Mouse (Mus musculus): Measurements from ENCODE around the gene Zfp687.
"Not testable (repeated sequence)": the region's sequence is repeated elsewhere in the genome, so short reads cannot be mapped to it uniquely, and the experiment has no call there.

Gene Zfp687

GRCm38 (mm10) chr3:95015337-95015872 lies at the start of gene Zfp687:
Gene Zfp687, minus strand, starts transcription at chr3:95015448.
- peak; percentile 100 for DNase-seq (ENCODE audit: low read depth, low spot score)

DNA sequence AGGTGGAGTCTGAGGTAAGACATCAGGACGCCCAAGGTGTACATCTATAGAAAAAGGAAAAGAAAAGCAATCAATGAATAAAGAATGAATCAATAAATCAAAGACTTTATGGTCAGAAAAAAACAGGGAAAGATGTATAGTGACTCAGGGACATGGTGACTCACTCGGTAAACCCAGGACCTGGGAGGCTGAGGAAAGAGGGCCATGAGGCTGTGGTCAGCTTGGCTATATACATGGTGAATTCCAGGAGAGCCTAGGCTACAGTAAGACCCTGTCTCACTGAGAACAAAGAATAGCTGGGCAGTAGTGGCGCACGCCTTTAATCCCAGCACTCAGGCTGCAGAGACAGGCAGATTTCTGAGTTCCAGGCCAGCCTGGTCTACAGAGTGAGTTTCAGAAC lies 48.5 kb upstream of the Zfp687 start:
- DNase-seq (ENCODE audit: low read depth, low spot score), result no peak

GRCm38 (mm10) chr3:95058078-95058477 lies 42.8 kb upstream of the Zfp687 start:
- no peak for DNase-seq (ENCODE audit: low read depth, low spot score)

DNA sequence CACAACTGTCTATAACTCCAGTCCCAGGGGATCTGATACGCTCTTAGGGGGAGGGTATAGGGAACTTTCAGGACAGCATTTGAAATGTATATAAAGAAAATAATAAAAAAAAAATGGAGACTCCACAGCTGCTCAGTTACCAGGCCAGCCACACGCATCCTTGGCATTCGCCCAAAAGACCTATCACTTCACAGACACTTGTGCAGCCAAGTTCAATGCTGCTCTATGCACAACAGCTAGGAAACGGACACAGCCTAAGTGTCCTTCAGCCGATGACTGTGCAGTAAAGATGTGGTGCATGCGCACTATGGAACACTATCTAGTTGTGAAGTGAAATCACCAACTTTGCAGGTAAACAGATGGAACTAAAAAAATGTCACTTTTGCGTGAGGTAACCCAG lies 41.0 kb upstream of the Zfp687 start:
- DNase-seq (ENCODE audit: low read depth, low spot score), result no peak

- no peak for DNase-seq (ENCODE audit: low read depth, low spot score)
Measured at GRCm38 (mm10) chr3:95054481-95055260, 39.4 kb upstream of the Zfp687 start.

DNA sequence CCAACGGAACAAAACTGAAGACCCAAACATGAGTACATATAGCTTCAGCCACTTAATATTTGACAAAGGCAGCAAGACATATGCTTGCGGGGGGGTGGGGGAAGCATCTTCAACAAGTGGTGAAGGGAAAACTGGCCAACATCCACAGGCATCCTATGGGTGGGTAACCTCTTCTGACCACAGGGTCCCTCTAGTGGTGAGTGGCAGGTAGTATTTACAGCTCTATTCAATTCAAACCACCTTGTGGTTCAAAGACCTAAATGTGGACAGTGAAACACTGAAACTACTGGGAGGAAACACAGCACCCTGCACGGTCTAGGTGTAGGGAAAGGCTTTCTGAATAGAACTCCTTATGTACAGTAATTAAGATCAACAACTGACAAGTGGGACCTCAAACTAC lies 38.5 kb upstream of the Zfp687 start:
- peak; percentile 53 for DNase-seq (ENCODE audit: low read depth, low spot score)

- peak; percentile 56 for DNase-seq (ENCODE audit: low read depth, low spot score)
Measured at GRCm38 (mm10) chr3:95052959-95053358, 37.7 kb upstream of the Zfp687 start.

DNA sequence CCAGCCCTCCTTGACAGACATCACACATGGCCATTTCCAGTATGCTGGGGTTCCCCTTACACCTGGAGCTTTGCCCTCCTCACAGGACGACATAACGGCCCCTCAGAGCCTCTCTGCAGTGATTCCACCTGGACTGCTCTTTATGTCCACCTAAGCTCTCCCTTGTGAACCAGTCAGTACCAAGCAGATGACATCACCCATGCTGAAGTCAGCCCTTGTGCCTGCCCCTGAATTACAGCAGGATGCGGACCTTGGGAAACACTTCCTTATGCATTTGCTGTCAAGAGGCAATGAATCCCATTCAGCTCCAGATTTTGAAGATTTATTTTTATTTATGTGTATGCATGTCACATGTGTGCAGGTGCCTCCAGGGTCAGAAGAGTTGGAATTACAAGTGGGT lies 32.7 kb upstream of the Zfp687 start:
- no peak for DNase-seq (ENCODE audit: low read depth, low spot score)

DNA sequence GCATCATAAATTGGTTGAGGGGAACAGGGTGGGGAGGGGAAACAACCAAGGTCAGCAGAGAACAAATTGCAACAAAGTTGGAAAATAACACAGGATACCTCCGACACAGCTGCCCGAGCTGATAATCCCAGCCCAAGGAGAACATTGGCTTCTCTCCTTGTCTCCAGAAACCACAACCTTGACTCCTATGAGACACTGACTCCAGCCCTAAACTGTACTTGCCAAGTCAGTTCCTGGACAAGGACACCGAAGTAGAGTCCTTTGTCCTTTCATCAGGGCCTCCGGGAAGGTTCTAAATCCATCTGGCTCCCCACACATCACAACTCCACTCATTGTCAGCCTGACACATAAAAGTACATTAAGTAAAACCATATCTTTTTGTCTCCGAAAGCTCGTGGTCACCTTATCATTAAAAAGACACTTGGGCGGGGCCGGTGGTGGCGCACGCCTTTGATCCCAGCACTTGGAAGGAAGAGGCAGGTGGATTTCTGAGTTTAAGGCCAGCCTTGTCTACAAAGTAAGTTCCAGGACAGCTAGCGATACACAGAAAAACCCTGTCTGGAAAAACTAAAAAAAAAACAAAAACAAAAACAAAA lies 31.3 kb upstream of the Zfp687 start:
- DNase-seq (ENCODE audit: low read depth, low spot score), result no peak

DNA sequence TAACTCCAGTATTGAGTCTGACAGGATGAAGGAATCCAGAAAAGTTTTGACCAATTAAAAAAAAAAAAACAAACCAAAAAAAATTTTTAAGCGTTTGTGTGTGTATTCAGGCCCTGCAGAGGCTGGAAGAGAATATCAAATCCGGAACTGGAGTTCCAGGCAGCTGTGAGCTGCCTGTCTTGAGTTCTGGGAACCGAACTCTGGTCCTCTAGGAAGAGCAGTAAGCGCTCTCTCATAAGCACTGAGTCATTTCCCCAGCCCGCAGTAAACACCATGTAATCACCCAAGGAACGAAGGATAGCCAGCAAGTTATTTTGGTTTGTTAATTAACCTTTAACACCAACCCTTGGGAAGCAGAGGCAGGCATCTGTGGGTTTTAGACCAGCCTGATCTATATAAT lies 28.0 kb upstream of the Zfp687 start:
- DNase-seq (ENCODE audit: low read depth, low spot score), result no peak

DNA sequence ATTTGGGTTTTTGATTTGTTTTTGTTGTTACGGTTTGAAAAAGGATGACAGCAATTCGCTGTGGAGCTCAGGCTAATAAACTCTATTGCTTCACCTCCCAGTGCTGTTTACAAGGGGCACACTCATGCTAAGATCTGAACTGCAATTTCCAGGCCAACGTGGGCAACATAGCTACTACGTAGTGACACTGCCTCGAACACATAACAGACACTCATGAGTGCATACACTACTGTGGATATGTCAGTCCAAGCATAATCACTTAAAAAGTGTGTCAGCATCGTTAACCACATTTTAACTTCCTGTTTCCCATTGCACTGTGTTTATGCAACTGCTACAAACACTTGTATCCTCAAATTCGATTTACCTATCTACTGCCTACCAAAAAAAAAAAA lies 27.6 kb upstream of the Zfp687 start:
- no peak for DNase-seq (ENCODE audit: low read depth, low spot score)

- DNase-seq (ENCODE audit: low read depth, low spot score), result peak; percentile 95
Measured at GRCm38 (mm10) chr3:95042166-95042837, 27.1 kb upstream of the Zfp687 start, which contains the start of gene Psmd4. Gene Psmd4, minus strand, starts transcription at chr3:95042614.

DNA sequence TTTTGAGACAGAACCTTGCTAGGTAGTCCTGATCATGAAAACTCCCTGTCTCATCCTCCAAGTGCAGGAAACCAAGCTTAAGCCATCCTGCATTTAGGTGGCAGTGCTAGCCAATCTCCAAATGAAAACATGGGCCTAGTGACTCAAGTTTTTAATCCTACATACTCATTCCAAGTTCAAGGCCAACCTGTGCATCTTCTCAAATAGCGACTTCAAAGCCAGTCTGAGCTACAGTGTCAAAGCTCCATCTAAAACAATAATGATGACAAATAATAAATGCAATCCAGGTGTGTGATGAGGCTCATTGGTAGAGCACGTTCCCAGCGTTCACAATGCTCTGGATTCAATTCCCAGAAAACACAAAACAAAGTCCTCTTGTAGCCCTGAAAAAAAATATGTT lies 26.4 kb upstream of the Zfp687 start:
- DNase-seq (ENCODE audit: low read depth, low spot score), result no peak

GRCm38 (mm10) chr3:95029953-95030352 lies 14.7 kb upstream of the Zfp687 start:
- no peak for DNase-seq (ENCODE audit: low read depth, low spot score)

- DNase-seq (ENCODE audit: low read depth, low spot score), result not testable (repeated sequence)
Measured at GRCm38 (mm10) chr3:95029291-95029827, 14.1 kb upstream of the Zfp687 start.

DNA sequence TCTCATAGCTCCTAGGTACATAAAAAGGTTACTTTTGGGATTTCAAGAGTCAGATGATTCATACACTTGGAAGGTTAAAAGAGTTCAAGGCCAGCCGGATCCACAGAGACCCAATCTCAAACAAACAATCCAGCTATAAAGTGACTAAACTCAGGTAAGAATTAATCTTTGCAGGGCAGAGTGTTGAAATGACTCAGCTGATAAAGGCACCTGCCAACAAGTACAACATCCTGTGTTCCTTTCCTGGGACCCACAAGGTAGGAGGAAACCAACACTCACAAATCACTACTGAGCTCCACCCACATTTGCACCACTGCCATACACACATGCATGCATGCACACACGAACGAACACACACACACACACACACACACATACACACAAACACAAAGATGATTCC lies 13.4 kb upstream of the Zfp687 start:
- DNase-seq (ENCODE audit: low read depth, low spot score), result no peak

DNA sequence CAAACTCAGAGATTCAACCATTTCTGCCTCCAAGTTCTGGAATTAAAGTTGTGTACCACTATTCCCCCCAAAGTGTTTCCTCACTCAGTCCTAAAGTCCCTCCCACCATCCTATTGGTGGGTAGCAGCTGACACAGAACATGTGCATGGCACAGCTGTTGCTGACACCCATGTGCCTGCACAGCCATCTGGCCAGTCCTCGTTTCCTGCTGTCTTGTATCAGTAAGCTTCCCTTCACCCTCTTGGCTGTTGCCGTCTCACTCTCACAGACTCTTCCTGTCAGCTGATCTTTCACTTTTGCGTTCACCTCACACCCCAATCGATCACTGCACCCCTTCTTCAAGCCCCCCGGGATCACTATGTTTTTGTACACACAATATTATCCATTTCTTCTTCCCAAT lies 12.5 kb upstream of the Zfp687 start:
- no peak for DNase-seq (ENCODE audit: low read depth, low spot score)

- no peak for DNase-seq (ENCODE audit: low read depth, low spot score)
Measured at GRCm38 (mm10) chr3:95027057-95027645, 11.9 kb upstream of the Zfp687 start.

DNA sequence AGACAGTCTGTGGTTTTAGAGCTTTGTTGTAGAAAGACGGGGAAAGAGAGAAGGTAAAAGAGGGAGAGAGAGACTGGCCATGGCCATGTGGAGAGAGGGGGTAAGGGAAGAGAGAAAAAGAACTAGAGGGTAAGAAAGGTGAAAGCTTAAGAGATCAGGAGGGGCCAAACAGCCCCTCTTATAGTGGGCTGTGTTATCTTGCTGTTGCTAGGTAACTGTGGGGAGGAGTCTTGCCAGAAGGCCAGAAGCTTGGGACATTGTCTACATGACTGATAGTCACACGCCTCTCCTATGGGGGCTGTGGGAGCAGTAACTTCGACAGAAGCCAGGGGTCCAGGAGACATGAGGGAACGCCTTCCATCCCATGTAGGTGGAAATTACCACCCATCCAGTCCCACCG lies 10.0 kb upstream of the Zfp687 start:
- no peak for DNase-seq (ENCODE audit: low read depth, low spot score)

DNA sequence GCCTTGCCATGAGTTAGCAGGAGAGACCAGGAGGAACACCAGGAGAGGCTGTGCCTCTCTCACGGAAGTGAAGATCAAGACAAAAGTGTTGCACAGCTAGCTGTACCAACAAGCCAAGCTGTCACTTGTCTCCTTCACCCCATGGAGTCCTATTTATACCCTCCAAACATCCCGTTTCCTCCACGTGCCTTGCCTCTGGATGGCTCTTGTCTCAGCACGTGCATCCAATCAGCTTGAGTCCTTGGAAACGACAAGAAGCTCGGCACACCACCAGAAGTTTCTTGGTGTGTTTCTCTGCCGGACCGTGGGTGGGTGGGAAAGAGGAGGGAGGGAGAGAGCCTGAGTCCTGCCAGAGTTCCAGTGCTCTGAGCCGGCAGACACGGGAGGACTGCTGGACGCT lies 9.3 kb upstream of the Zfp687 start:
- no peak for DNase-seq (ENCODE audit: low read depth, low spot score)

GRCm38 (mm10) chr3:95020956-95021355 lies 5.7 kb upstream of the Zfp687 start:
- not testable (repeated sequence) for DNase-seq (ENCODE audit: low read depth, low spot score)

GRCm38 (mm10) chr3:95018741-95019140 lies 3.5 kb upstream of the Zfp687 start:
- no peak for DNase-seq (ENCODE audit: low read depth, low spot score)

Measured in c-Kit-negative CD71-positive TER-119-positive erythroid progenitor cells, embryonic 14.5 days (primary cell).